Mouse (Mus musculus) limb, embryonic 11.5 days (tissue): ENCODE results near the gene Vmn2r105. TPM values are rescaled to one million over a fixed set of nuclear protein-coding genes. Genes with fewer than 3 reads are reported as not detected.

ENCODE experiments used
- ATAC-seq: fragments of 200-750 bp; cut with Nextera tagmentation; 2 replicates; pipeline ENCODE4 v1.8.0; 2017; ENCODE audit warnings: low read depth; ENCODE audit not compliant: insufficient number of reproducible peaks, low FRiP score, low TSS enrichment
- DNase-seq: peaks from one replicate; pipeline ENCODE4 v3.0.0-alpha.2; 2015; ENCODE audit warnings: low spot score
- H3K27ac ChIP-seq: fragments of 300-500 bp; sonication (generic); replicated peaks from 2 replicates; pipeline ENCODE4 v1.5.1; 2014; ENCODE audit warnings: low read depth, mild to moderate bottlenecking, low read length
- H3K27me3 ChIP-seq: fragments of 300-500 bp; sonication (generic); 2 replicates; pipeline ENCODE4 v1.6.1; 2014; ENCODE audit warnings: mild to moderate bottlenecking, low read length, mixed read lengths; ENCODE audit not compliant: control insufficient read depth, insufficient read depth
- H3K36me3 ChIP-seq: fragments of 300-500 bp; sonication (generic); 2 replicates; pipeline ENCODE4 v1.6.1; 2014; ENCODE audit warnings: mild to moderate bottlenecking, low read length, moderate library complexity, mixed read lengths; ENCODE audit not compliant: control insufficient read depth, insufficient read depth
- H3K4me1 ChIP-seq: fragments of 300-500 bp; sonication (generic); 2 replicates; pipeline ENCODE4 v1.6.1; 2014; ENCODE audit warnings: low read length, mixed read lengths; ENCODE audit not compliant: control insufficient read depth, insufficient read depth
- H3K4me2 ChIP-seq: fragments of 300-500 bp; sonication (generic); 2 replicates; pipeline ENCODE4 v1.6.1; 2014; ENCODE audit warnings: low read depth, mild to moderate bottlenecking, moderate library complexity; ENCODE audit not compliant: severe bottlenecking
- H3K4me3 ChIP-seq: fragments of 300-500 bp; sonication (generic); 2 replicates; pipeline ENCODE4 v1.5.1; 2014; ENCODE audit warnings: low read depth, low read length
- H3K9ac ChIP-seq: fragments of 300-500 bp; sonication (generic); 2 replicates; pipeline ENCODE4 v1.6.1; 2014; ENCODE audit warnings: mild to moderate bottlenecking, low read length
- H3K9me3 ChIP-seq: fragments of 300-500 bp; sonication (generic); 2 replicates; pipeline ENCODE4 v1.6.1; 2016; ENCODE audit warnings: low read length; ENCODE audit not compliant: control insufficient read depth
- WGBS: fragments of 180-500 bp; shearing (Covaris S2); extraction: QIAGEN DNeasy Blood & Tissue Kit; methylation state at CpG from one replicate; pipeline ENCODE4 v1.1.7; 2014; 5-methylcytosine and 5-hydroxymethylcytosine counted together
- polyA plus RNA-seq: library from polyadenylated mRNA; unstranded; fragments of >200 nt; fragmentation: Nextera tagmentation; extraction: Ambion mirVana; gene quantifications from 2 replicates; pipeline ENCODE4 v1.2.1, GENCODE M21; 2014

The Vmn2r105 gene
- polyA plus RNA-seq: not detected in 2 replicates

GRCm38 (mm10) chr17:20234952-20235351 is at the start of gene Vmn2r105:
Gene Vmn2r105 (minus strand): TSS chr17:20235052.
- Histone ChIP-seq H3K9me3 (no peaks in the 10 kb centered on the region), H3K4me2 (no peak within 1 kb of the TSS), H3K27me3 (no peaks in the 10 kb centered on the region), H3K4me1 (no peaks in the 10 kb centered on the region), H3K9ac (no peak within 1 kb of the TSS), H3K27ac (no peak within 1 kb of the TSS), H3K4me3 (no peak within 1 kb of the TSS), H3K36me3 (no peaks in the 10 kb centered on the region)
- no peak for ATAC-seq
- DNase-seq: no peak
- WGBS: 82% methylated on average over 2 of the region's 2 CpGs

- Histone ChIP-seq H3K9ac (no peak overlapping the region), H3K27ac (no peak overlapping the region), H3K9me3 (no peaks in the 10 kb centered on the region; the same call in 1 of the 2 replicates), H3K4me2 (no peak overlapping the region), H3K4me1 (no peaks in the 10 kb centered on the region), H3K36me3 (no peaks in the 10 kb centered on the region), H3K4me3 (no peak overlapping the region), H3K27me3 (no peaks in the 10 kb centered on the region)
- WGBS: 81% methylated on average over 4 of the region's 4 CpGs
- ATAC-seq: no peak
- DNase-seq: no peak
Observed at GRCm38 (mm10) chr17:20255522-20255921, 20.7 kb upstream of the Vmn2r105 start.

GRCm38 (mm10) chr17:20182997-20183396 is 51.9 kb downstream of the Vmn2r105 start, which contains the start of gene Fpr-rs6:
Gene Fpr-rs6 (minus strand): TSS chr17:20183097.
- Histone ChIP-seq H3K4me3 (no peak within 1 kb of the TSS), H3K9me3 (peaks cover 1% of the 10 kb centered on the region; the same call in 1 of the 2 replicates), H3K27ac (no peak within 1 kb of the TSS), H3K4me1 (no peaks in the 10 kb centered on the region), H3K4me2 (no peak within 1 kb of the TSS), H3K27me3 (no peaks in the 10 kb centered on the region), H3K9ac (no peak within 1 kb of the TSS), H3K36me3 (no peaks in the 10 kb centered on the region)
- DNase-seq (no peak), ATAC-seq (no peak)

Other genes with a start within 250 kb of the Vmn2r105 start
- gene Vmn2r104, start 186.7 kb downstream of the Vmn2r105 start, polyA plus RNA-seq: not detected in 2 replicates
- not detected in 2 replicates for gene Fpr-rs7, start 120.8 kb downstream of the Vmn2r105 start, polyA plus RNA-seq
- gene Fpr-rs6, start 52.0 kb downstream of the Vmn2r105 start, polyA plus RNA-seq: not detected in 2 replicates
- gene Vmn2r106, start 50.5 kb upstream of the Vmn2r105 start, polyA plus RNA-seq: not detected in 2 replicates
- not detected in 2 replicates for gene Vmn2r107, start 110.2 kb upstream of the Vmn2r105 start, polyA plus RNA-seq
- not detected in 2 replicates for gene Vmn1r224, start 179.1 kb upstream of the Vmn2r105 start, polyA plus RNA-seq
- gene Vmn2r108, start 246.3 kb upstream of the Vmn2r105 start, polyA plus RNA-seq: not detected in 2 replicates